Mouse (Mus musculus) macrophage (primary cell): ENCODE data around the gene Atcay. TPM values are rescaled to one million over a fixed set of nuclear protein-coding genes. Genes with fewer than 3 reads are reported as not detected.
A peak's percentile ranks its signal among the peaks of the same experiment; 100 is the strongest.

Source experiments
- H3K27ac ChIP-seq: fragments of 350-480 bp; formaldehyde crosslinking; 2 replicates; pipeline ENCODE4 v1.9.0; 2021
- H3K36me3 ChIP-seq: fragments of 350-480 bp; formaldehyde crosslinking; 2 replicates; pipeline ENCODE4 v1.9.0; 2021; ENCODE audit errors: inconsistent target
- H3K4me3 ChIP-seq: fragments of 350-480 bp; formaldehyde crosslinking; 2 replicates; pipeline ENCODE4 v1.9.0; 2021; ENCODE audit errors: inconsistent target
- H3K79me2 ChIP-seq: fragments of 350-480 bp; formaldehyde crosslinking; 2 replicates; pipeline ENCODE4 v1.9.0; 2021; ENCODE audit errors: inconsistent target
- WGBS: methylation state at CpG from one replicate; pipeline ENCODE4 v1.1.7; 2026; ENCODE audit warnings: inconsistent platforms; ENCODE audit not compliant: missing documents; 5-methylcytosine and 5-hydroxymethylcytosine counted together
- polyA plus RNA-seq: library from polyadenylated mRNA; stranded (reverse); fragments of 250-400 nt; gene quantifications from 3 replicates; pipeline ENCODE4 v1.2.4, GENCODE M21; 2018; ENCODE audit warnings: inconsistent platforms

Atcay gene
- polyA plus RNA-seq, 1 experiment from 2014 or later: not detected

DNA sequence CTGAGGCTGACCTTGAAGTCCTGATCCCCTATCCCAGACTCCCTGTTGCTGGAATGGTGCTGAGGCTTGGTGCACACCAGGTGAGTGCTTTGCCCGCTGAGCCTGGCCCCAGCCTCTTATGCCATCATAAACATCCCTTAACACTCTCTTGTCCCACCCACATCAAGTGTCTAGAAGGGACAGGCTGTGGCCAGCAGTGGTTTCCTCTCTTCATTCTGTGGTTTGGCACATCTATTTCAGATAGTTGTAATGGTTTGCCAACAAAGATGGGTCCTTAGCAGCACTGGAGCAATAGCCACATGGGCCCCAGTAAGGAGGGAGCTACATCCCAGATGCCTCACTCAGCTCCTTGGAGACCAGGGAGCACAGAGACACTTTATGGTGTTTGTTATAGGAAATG is 24.3 kb upstream of the Atcay start:
- Histone ChIP-seq H3K4me3 (no peak overlapping the region), H3K27ac (no peak overlapping the region), H3K36me3 (no peaks in the 10 kb centered on the region), H3K79me2 (no peaks in the 10 kb centered on the region)
- WGBS: 13% methylated on average over 1 of the region's 1 CpGs

DNA sequence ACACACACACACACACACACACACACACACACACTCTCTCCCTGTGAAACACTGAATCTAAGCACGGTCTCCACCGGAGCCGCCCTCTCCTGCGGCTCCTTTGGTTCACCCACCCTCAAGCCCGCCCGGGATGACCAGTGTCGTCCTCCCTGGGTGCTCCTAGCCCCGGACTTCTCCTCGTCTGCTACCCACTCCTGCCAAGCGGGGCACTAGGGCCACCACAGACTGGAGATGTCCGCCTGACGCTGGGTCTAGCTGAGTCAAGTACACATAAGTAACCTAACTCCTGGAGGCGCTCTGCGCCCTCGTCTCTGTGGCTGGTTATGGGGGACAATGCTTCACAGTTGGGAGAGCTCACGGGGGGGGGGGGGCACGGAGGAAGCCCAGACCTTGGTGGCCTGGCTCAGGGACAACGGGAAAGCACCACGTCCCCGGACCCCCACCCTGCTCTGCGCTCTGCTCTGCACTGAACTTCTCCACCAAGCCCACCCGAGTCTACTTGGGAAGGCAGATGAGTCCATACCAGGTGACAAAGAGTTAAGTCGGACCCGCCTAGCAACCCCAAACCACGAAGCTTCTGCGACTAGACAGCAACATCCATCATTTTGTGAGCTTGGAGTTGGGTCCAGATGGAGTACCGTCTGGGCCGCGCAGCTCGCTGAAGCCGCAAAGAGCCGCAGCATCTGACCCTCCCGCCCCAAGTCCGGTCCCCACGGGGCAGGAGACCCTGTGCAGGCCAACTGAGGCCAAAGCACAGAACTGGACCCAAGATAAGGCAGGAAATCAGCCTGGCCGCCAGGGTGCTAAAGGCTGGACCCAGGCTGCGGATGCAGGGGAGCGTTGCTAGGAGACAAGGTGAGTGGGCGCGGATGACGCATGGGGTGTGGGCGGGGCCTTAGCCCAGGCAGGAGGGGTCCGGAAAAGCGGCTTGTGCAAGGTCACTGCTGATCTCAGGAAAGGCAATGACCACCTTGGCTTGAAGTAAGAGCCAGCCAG is 22.1 kb upstream of the Atcay start, which contains the start of gene Matk:
Matk (plus strand) TSS at position 512 of the 996 bp plus-strand sequence.
- 20% methylated on average over 39 of the region's 44 CpGs for WGBS
- Histone ChIP-seq H3K27ac (no peak within 1 kb of the TSS), H3K36me3 (no peaks in the 10 kb centered on the region), H3K79me2 (no peaks in the 10 kb centered on the region), H3K4me3 (no peak within 1 kb of the TSS)

DNA sequence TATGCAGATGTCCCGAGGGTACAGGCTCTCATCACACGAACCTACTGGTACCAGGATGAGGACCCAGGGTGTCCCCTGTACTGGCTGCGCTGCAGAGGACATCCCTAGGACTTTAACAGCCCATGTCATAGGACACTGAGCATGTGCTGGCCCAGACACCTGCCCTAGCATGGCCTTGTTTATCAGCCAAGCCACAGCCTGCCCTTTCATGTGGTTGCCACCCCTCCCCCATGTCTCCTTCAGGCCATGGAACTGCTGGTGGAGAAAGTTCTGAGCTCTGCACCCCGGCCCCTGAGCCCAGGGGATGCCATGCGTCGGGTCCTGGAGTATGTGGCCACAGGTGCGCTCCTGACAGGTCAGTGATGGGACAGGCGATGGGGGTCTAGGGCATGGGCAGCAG is 18.8 kb upstream of the Atcay start:
- 92% methylated on average over 8 of the region's 8 CpGs for WGBS
- no peak overlapping the region for H3K27ac ChIP-seq
- H3K79me2 ChIP-seq: no peaks in the 10 kb centered on the region
- no peaks in the 10 kb centered on the region for H3K36me3 ChIP-seq
- H3K4me3 ChIP-seq: no peak overlapping the region

DNA sequence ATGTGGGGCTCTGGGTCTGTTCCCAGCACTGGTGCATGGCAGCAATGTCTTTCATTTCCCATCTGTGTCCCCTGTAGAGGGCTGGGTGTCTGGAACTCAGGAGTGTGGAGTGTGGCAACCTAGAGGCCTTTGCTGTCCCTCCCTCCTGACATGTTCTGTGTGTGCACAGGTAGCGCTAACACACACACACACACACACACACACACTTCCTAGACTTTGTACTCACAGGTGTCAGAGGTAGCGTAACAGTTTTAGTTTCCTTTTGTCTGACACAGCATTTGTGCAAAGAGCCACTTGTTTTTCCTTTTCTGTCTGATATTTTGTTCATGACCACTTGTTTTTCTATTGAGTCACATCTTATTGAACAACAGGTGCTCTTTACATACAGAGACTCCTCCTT is 17.2 kb upstream of the Atcay start:
- no peaks in the 10 kb centered on the region for H3K36me3 ChIP-seq
- no peaks in the 10 kb centered on the region for H3K79me2 ChIP-seq
- WGBS: 71% methylated on average over 1 of the region's 2 CpGs
- no peak overlapping the region for H3K27ac ChIP-seq
- H3K4me3 ChIP-seq: no peak overlapping the region

DNA sequence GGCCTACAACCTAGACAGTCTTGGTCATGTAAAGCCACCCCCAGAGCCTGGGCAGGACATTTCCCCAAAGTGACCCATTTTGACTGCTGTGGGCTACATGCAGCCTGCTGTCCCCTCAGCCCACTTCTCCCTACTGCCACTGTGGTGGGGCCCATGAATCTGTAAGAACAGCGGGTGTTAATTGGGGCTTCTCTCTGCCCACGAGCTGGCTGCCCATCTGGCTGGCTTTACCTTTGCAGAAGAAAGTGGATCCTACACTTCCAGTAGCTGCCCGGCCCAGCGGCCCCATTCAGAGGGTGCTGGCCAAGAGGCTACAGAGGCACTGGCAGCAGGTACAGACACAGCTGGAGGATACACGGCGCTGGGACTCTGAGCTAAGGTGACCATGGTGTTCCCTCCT is 14.5 kb upstream of the Atcay start:
- Histone ChIP-seq H3K36me3 (no peaks in the 10 kb centered on the region), H3K79me2 (no peaks in the 10 kb centered on the region), H3K4me3 (no peak overlapping the region), H3K27ac (no peak overlapping the region)
- 94% methylated on average over 6 of the region's 6 CpGs for WGBS

DNA sequence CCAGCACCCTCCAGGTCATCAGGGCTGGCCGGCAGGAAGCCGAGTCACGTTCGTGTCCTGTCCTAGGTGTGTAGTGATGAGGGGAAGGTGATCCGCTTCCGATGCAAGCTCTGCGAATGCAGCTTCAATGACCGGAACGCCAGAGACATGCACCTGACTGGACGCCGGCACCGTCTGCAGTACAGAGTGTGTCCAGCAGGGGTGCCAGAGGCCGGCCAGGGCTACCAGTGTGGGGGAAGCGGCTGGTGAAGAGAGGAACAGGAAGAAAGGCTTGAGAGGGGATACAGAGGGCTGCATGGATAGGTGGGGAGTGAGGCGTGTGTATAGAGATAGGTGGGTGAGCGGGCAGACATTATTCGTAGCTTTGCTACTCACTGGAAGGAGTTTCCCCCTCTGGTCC is 14.0 kb upstream of the Atcay start:
- H3K79me2 ChIP-seq: no peaks in the 10 kb centered on the region
- no peak overlapping the region for H3K4me3 ChIP-seq
- WGBS: 8% methylated on average over 17 of the region's 17 CpGs
- no peak overlapping the region for H3K27ac ChIP-seq
- no peaks in the 10 kb centered on the region for H3K36me3 ChIP-seq

DNA sequence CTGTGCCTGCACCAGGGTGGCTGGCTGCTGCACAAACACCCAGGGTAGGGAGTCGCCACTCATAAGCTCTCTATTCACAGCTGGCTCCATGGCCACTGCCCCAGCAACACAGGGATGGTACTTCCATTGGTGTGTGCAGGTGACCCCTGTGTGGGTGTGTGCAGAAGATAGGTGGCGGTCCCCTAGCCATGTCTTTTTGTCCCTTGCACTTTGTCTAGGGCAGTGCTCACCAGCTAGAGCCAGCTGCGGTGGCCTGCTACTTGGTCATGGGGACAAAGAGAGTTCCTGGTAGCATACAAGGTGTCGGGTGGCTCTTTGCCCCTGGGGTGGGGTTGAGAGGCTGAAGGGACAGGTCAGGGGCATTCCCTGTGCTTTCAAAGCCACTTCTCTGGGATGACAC is 13.5 kb upstream of the Atcay start:
- H3K27ac ChIP-seq: no peak overlapping the region

DNA sequence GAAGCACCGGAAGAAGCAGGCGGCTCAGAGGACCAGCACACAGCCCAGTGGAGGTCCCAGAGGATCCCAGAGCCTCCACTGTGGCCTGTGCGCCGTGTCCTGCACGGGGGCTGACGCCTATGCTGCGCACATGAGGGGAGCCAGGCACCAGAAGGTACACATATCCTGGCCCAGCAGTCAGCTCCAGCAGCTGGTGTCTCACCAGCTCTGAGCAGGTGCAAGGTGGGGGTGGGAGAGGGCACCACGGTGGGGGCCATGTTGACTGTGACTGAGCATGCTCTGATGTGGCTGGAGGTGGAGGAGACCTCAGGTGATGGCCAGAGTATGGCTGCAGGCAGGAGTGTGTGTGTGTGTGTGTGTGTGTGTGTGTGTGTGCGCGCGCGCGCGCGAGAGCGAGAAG is 11.4 kb upstream of the Atcay start:
- no peak overlapping the region for H3K4me3 ChIP-seq
- H3K79me2 ChIP-seq: no peaks in the 10 kb centered on the region
- H3K27ac ChIP-seq: no peak overlapping the region
- WGBS: 89% methylated on average over 16 of the region's 16 CpGs
- no peaks in the 10 kb centered on the region for H3K36me3 ChIP-seq

More for the DNA sequence above, 13.5 kb upstream of the Atcay start:
- 90% methylated on average over 4 of the region's 4 CpGs for WGBS
- no peaks in the 10 kb centered on the region for H3K79me2 ChIP-seq
- H3K4me3 ChIP-seq: no peak overlapping the region
- no peaks in the 10 kb centered on the region for H3K36me3 ChIP-seq

DNA sequence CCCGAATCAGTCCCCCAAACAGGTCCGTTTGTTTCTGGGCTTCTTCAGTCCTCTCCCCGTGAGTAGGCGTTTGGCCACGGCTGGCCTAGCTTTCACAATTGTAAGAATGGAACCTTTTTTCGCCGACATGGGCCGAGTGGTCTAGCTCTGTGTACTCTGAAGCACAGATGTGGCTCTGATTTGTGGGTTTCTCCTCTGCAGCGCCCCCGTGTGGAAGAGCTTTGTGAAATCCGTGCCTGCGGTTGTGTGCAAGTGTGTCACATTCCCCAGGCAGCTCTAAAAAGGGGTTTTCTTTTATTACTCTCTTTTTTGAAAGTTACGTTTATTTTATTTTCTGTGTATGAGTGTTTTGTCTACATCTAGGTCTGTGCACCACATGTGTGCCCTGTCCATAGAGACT is 10.2 kb upstream of the Atcay start:
- Histone ChIP-seq H3K4me3 (no peak overlapping the region), H3K36me3 (no peaks in the 10 kb centered on the region)
- WGBS: 35% methylated on average over 13 of the region's 13 CpGs

DNA sequence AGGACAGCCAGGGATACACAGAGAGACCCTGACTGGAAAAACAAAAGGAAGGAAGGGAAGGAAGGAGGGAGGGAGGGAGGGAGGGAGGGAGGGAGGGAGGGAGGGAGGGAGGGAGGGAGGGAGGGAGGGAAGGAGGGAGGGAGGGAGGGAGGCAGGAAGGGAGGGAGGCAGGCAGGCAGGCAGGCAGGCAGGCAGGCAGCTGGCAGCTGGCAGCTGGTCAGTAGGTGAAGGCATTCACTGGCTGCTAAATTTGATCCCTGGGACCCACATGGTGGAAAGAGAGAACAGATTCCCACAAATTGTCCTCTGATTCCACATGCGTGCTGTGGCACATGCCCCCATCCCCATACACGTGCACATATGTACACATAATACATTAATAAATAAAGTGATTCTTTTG is 8.0 kb upstream of the Atcay start:
- no peaks in the 10 kb centered on the region for H3K36me3 ChIP-seq
- no peak overlapping the region for H3K27ac ChIP-seq
- WGBS: 100% methylated on average over 2 of the region's 2 CpGs
- no peaks in the 10 kb centered on the region for H3K79me2 ChIP-seq
- H3K4me3 ChIP-seq: no peak overlapping the region

More for the DNA sequence above, 10.2 kb upstream of the Atcay start:
- Histone ChIP-seq H3K27ac (no peak overlapping the region), H3K79me2 (no peaks in the 10 kb centered on the region)

DNA sequence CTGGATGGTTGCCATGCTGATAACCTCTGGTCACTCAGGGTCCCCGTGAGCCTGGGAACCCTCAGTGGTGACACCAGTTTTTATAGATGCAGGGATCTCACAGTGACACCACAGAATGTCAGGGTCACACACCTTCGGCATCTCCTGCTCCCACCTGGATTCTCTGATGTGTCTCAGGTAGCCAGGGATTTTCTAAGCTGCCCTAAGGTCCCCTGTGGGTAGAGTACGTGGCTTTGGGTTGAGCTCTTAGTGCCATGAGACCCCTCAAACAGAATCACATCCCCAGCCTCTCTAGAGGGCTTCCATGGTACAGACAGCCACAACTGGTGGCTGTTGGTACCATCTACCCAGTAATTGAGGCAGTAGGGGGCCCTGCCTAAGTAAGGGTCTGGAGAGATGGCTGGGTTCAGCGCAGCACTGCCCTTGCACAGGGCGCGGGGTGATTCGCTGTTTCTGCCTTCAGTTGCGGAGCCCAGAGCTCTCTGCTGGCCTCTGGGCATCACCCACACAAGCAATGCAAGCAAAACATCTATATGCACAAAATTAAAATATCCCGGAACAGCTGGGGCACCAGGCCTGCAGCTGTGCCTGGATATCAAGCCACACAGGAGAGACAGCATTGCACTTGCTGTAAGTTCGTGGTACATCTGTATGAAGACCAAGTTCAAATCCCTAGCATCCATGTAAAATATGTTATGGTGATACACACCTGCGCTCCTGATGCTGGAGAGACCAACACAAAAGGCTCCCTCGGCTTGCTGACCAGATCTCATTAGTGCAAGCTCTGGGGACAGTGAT is 6.0 kb upstream of the Atcay start:
- WGBS: 88% methylated on average over 12 of the region's 12 CpGs
- Histone ChIP-seq H3K27ac (no peak overlapping the region), H3K36me3 (no peaks in the 10 kb centered on the region), H3K79me2 (no peaks in the 10 kb centered on the region), H3K4me3 (no peak overlapping the region)

DNA sequence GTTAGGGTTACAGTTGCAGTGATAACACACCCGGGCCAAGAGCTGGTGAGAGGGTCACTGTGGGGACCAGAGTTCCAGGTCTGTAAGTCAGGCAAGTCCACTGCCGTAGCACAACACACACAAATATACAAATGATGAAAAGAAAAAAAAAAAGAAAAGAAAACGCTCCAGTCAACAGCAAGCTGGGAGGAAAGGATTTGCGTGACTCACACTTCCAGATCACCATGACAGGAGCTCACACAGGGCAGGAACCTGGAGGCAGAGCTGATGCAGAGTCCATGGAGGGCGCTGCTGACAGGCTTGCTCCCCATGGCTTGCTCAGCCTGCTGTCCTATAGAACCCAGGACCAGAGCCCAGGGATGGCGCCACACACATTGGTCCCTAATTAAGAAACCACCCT is 3.6 kb upstream of the Atcay start:
- WGBS: 84% methylated on average over 4 of the region's 6 CpGs
- Histone ChIP-seq H3K36me3 (no peaks in the 10 kb centered on the region), H3K79me2 (no peaks in the 10 kb centered on the region), H3K4me3 (no peak overlapping the region), H3K27ac (no peak overlapping the region)

DNA sequence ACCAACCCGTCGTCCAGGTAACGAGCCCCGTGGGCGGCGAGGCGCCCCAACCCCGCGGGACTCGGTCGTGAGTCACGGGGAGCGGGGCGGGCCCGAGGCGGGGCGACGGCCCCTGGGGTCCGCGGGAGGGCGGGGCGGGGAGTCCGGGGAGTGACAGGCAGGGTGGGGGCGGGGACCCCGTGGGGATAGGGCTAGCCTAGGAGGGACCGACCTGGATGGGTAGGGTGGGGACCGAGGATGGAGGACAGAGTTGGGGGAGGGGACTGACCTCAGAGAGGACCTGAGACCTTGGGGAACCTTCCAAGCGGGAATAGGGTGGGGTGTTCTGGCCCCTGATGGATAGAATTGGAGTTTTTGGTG is 2.6 kb upstream of the Atcay start:
- H3K4me3 ChIP-seq: peak overlapping the region; percentile 41
- no peaks in the 10 kb centered on the region for H3K79me2 ChIP-seq
- no peak overlapping the region for H3K27ac ChIP-seq
- H3K36me3 ChIP-seq: no peaks in the 10 kb centered on the region
- 4% methylated on average over 14 of the region's 28 CpGs for WGBS

DNA sequence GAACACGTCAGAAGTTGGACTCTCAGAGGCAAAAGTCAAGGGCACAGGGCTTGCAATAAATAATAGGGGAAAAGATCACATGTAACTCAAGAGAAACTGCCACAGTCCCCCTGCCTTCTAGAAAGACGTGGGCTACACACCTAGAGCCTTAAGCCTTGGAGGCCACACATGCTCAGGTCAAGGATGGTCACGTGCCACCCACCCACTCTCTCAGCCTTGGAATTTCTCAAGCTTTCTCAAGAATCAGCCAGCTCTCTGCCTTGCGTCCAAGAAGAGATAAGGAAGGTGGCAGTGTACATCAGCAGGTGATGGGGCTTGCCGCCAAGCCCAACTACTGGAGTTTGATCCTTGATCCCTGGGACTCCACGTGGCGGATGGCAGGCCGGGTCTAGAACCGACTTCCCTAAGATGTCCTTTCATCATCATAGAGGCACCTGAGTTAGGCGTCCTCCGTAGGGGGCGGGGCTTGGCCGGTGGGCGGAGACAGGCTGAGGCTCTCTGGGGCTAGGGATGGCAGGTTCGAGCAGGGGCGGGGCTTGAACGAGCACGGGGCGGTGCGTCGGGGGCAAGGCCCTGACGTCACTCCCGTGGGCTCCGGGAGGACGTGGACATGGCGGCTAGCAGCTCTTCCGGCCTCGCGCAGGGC is 2.1 kb upstream of the Atcay start, which contains the start of gene Zfr2:
Zfr2 (plus strand) TSS at position 576 of the 646 bp plus-strand sequence.
- Histone ChIP-seq H3K27ac (no peak within 1 kb of the TSS), H3K4me3 (peak within 1 kb of the TSS; percentile 41), H3K36me3 (no peaks in the 10 kb centered on the region), H3K79me2 (no peaks in the 10 kb centered on the region)
- WGBS: 9% methylated on average over 29 of the region's 29 CpGs
